Mouse (Mus musculus) thymus, postnatal 36 days (tissue): ENCODE results near the gene Cited4.

Source experiments
- DNase-seq, 2 experiments: peaks; one replicate each; pipeline ENCODE4 v3.0.0; 2022; ENCODE audit warnings: mixed read lengths in 2 of 2

Cited4 gene

DNA sequence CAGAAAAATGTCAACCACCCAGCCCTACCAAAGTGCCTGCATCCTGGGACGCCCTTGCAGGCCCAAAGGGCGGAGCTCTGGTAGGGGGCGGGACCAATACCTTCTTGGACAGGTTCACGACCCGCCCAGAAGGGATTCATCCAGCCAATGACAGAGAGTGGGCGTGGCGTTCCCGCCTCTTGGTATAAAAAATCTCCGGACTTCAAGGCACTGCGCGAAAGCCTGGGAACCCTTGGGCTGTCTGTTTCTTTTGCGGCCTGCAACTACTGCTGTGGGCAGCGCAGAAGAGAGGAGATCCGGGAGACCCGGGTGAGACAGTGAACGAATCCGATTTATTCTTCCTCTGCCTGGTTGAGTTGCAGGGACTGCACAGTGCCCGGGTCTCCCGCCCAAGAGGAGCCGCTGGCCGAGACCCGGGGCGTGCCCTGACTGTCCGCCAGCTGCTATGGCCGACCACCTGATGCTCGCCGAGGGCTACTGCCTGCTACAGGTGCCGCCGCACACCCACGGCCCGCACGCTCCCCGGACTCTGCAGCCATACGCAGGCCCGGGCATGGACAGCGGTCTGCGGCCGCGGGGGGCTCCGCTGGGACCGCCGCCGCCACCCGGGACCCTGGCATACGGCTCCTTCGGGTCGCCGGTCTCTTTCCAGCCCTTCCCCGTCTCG lies at the start of gene Cited4:
Cited4 (plus strand) TSS at position 215 of the 667 bp plus-strand sequence.
- peak; percentile 87 to 91 for DNase-seq

DNA sequence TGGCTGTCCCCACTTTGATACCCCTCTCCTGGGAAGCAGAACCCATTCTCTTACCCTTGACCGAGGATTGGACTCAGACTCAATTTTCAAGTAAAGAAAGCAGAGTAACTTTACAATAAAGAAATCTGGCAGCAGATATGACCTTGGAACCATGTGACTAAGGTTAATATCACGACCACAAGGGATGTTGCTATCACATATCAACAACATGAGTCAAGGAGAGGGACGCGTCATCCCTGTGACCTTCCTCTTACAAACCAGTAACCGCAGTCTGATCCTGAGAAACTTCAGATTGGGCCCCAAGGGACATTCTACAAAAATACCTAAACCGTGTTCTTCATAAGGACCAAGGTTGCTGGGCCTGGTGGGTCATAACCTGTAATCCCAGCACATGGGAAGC lies 38.6 kb upstream of the Cited4 start:
- no peak for DNase-seq

DNA sequence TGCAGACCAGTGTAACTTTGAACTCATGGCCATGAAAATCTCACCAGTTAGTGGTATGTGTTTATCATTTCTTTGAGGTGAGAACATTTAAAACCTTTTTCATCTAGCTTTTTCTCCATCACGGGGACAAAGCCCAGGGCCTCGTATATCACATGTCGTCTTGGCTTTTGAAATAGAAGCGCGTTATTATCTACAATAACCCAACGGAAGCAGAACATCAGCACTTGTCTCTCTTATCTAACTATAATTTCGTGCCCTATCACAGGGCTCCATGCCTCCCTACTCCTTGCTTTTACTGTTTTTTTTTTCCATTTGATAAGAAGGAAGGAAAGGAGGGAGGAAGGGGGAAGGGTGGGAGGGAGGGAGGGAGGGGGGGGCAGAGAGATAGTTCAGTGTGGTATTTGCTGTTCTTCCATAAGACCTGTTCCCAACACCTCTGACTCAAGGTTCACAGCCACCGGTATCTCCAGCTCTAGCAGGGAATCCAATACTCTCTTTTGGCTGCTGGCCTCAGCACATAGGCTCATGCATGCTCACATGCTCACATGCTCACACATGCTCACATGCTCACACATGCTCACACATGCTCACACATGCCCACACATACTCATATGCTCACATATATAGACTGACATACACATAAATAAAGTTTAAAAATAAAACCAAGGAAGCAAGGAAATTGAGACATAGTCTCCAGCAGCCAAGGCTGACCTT lies 36.0 kb upstream of the Cited4 start:
- no peak for DNase-seq

DNA sequence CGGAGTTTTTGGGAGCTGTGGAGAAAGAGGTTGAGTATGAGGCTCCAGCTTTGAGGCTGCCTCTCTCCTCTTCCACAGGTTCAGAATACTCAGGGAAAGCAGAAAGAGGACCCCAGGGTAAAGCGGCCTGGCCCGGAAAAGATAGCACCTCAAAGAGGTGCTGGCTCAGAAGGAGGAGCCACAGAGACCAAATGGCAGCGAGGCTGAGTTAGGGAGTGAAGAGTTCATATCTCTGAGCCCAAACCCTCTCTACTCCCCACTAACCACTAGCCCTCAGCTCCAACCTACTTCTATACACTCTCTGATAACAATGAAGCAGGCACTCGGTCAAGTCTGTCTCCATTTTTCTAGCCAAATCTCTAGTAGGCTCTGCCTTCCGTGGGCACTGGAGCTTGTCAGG lies 34.5 kb upstream of the Cited4 start:
- no peak for DNase-seq

DNA sequence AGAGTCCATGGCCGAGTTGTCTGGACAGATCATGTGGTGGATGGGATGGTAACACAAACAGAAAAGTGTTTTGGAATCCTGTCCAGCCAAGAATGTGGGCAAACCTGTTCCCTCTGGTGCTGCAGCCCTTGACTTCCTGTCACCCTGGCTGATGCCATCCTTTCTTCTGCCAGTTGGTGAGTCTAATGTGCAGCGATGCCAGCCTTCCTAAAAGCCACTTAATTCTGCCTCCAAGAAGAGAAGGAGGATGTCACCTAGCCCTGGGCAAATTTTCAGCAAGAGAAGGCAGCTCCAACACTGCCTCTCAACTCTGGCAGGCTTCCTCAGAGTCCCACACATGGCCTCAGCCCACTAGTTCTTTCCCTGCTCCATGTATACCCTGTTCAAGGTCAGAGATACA lies 31.0 kb upstream of the Cited4 start:
- no peak for DNase-seq

DNA sequence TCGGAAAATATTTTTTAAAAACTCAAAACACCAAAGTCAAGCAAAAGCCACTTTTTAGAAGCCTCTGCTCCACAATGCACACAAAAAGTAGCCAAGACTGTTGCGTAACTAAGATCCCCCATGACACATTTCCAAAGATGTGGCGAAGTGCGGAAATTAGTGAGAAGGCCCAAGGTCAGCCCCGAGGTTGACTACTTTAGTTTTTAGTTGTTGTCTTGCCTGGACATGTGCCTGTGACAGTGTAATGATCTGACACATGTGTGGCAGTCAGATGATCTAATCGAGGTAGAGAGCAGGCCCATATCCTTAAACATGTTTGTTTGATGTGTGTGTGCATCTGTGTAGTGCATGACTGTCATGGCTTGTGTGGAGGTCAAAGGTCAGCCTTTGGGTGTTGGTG lies 24.4 kb upstream of the Cited4 start:
- DNase-seq = no peak

DNA sequence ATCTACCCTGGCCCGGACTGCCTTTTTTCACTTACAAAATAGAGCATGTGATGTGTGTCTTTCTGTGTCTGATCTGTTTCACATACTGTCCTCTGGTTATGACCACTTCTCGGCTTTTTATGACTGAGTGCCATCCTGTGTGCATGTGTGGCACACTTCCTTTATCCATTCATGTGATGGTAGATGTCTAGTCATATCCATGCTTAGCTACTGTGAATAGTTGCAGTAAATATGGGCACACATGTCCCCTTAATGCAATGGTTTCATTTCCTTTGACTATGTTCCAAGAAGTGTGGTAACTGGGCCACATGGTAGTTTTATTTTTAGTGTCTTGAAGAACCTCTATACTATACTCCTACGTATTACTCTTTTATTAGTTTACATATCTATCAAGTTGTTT lies 22.5 kb upstream of the Cited4 start:
- no peak for DNase-seq

DNA sequence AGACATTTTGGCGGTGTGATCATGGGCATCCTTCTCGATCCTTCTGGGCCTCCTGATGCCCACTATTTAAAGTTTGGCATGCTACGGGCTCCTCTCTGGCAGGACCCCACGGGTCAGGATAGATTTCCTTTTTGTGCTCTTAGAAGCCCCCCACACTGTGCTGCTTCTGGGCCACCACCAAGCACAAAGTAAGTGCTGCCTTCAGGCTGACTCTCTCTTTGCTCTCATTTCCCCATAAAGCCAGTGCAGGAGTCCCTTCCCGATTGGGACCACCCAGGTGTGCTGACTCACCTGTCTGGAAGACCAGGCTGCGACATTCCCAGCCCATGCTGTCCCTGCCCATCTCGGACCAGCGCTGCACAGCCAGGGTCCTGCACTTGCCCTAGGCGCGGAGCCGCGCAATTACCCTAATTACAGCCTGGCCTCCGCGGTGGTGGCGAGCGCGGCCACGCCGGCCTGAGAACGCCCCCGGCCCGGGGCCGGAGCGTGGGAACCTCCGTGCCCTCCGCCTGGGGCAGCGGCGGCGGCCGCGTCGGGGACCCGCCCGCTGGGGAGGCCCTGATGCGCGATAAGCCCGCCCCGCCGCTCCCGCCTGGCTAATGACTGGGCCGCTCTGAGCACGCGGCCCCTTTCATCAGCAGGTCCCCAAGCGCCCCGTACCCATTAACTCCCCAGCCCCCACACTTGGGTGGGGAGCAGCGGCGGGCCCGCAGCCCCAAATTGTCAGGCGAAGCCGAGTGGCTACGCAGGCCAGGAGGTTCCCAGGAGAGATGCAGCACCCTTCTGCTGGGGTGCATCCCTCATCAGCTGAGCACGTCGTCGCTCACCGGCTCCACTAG lies 16.8 kb upstream of the Cited4 start:
- DNase-seq = no peak

DNA sequence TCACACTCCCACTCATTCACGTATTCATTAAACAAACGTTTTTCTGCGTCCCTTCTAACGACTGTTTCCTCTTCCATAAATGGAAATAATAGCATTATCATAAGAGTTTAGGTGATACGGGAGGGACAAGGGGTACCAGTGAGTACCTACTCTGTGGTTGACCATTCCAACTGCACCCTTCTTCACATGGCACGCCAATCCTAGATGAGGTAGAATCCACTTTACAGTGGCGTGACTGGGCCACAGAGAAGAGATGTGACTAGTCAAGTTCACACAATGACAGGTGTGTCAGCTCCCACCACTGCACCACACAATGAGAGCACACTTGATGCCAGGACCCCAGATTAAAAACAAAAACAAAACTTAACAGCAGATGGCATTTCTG lies 16.2 kb upstream of the Cited4 start:
- no peak for DNase-seq

DNA sequence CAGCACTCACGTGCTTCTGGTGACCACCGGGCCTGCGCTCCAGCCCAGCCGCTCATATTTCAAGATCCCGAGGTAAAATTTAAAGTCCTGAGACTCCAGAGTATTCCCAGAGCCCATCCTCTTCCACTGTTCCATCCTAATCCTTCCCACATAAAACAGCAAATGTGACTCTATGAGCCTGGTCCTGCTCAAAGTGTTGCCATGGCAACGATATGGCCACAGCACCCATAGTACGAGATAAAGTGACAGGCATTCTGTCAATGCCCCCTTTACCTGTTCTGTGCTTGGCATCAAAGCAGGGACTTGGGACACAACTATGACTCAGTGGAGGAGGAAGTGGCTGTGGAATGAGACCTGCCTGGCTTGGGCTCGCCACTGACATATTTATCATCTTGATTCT lies 10.5 kb upstream of the Cited4 start:
- no peak for DNase-seq

DNA sequence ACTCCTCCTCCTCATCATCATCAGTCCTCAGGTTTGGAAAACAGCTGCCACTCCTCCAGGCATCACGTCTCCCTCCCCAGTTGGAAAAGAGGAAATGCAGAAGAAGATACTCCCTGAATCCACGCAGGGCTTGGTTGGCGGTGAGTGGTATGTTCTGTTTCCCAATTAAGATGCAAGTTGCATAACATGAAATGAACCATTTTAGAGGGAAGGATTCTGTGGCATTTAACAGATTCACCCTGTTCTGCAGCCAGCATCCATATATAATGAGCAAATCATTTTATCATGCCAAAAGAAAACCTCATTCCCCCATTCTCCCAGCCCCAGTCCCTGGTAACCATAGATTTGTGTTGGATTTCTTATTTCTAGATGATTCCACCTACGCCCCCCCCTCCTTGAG lies 5.9 kb upstream of the Cited4 start:
- no peak for DNase-seq

DNA sequence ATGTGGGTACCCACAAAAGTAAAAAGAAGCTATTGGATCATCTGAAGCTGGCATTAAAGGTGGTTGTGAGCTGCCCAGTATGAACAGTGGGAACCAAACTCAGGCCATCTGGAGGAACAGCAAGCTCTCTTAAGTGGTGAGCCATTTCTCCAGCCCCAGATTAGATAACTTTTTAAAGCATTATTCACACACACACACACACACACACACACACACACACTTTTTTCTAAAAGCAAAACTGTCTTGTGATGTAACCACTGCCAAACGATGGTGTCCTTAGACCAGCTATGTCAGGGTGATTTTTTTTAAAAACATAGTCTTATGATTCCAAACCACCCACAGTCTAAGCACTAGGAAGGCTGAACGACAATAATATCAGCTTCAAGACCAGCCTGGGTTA lies 1.8 kb upstream of the Cited4 start:
- DNase-seq = no peak

DNA sequence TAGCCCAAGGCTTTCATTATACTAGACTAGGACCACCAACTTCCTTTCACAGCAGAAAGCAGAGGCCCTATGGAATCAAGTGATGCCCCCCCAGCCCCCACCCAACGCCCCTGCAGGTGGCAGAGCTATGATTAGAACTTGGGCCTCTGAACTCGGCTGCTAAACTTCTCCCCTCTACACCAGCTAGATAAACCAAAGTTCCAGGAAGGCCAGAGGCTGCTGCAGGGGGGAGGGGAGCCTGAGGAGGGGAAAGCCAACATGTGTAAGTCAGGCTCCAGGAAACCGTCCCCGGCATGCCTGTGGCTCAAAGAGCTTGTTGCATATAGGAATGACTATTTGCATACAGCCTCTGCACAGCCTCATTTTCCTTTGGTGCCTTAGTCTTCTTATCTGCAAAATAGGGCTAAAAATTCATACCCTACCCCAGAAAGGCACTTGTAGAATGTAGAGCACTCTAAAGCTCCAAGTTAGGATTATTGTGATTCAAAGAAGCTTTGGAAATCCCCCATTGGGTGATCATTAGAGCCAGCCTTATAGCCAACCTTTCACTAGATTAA lies 1.1 kb upstream of the Cited4 start:
- DNase-seq = peak in 1 of 2 experiments; percentile 19

DNA sequence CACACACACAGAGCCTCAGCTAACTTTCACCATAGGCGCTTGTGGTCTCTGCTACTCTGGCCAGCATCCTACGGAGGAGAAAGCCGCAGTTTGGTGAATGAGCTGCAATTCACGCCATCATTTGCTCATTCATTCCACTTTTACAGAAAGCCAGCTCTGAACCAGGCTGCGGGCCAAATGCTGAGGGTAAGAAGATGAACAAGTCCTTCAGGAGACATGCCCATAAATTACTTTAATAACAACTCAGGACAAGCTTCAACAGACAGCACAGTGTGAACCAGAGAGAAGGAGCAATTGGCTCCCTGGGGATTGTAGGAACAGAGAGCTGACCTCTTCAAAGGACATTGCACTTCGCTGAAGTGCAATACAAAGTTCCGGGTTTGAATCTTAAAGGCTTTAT lies 590 bp upstream of the Cited4 start:
- no peak for DNase-seq

DNA sequence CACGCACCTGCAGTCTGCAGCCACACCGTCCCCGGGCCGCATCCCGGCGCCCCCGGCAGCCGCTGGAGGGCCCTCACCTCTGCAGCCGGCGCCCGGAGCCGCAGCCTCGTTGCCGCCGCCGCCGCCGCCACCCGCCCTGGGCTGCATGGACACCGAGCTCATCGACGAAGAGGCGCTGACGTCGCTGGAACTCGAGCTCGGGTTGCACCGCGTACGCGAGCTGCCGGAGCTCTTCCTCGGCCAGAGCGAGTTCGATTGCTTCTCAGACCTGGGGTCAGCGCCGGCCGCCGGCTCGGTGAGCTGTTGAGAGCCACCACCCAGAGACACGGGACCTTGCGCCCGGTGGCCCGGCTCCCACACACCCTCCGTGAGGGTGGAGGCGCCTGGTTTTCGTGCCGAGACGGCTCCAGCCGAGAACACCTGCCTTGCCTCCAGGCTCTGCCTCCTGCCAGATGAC lies 701 bp downstream of the Cited4 start:
- DNase-seq = peak; percentile 51 to 64

DNA sequence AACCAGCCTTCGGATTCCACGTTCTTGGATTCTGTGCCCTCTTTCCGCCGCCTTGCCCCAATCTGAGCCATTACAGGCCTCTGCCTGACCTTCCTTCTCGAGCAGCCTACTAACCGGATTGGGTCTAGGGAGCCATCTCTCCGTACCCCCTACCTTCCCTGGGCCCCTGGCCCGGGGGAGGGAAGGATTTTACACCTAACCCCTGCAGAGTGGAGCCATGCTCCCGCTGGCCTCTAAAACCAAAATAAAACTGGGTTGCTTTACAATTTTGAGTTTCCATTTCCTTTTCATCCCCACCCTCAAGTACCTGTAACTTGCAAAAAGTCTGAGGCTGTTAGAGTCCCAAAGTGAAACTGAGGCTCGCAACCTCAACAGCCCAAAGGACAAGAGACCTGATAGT lies 1.2 kb downstream of the Cited4 start:
- DNase-seq = no peak

DNA sequence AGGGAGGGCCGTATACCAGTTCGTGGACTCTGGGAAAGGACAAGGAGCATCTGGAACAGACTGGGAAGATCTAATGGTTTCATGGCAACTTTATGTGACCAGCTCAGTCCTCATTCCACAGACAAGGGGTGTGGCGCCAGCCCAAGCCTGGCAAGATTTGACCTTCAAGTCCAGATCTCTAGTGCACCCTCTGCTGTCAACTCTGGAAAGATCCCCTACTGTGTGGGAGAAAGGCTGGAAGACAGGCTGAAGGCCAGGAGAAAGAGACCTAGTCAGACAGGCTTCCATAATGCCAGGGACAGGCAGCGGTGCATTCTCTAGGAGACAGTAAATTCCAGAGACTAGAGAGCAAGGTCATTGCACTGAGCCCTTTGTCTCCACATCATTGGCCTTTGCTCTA lies 2.2 kb downstream of the Cited4 start:
- DNase-seq = no peak

DNA sequence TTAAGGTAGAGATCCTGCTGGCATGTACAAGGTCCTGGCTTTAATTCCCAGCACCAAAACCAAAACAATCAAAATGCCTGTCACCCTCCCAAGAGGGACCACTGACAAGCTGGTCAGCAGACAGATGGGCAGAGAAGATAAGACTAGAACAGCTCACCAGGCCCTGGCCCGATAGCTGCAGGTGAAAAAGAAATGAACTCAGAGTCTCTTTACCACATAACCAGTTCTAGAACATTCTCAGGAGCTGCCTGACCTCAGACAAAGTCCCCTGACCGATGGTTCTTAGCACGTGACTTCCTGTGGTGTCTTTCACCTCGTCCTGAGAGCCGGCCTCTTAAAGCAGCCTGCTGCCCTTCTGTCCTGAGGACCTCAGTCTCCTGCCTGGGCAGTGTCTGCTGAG lies 3.2 kb downstream of the Cited4 start:
- no peak for DNase-seq

DNA sequence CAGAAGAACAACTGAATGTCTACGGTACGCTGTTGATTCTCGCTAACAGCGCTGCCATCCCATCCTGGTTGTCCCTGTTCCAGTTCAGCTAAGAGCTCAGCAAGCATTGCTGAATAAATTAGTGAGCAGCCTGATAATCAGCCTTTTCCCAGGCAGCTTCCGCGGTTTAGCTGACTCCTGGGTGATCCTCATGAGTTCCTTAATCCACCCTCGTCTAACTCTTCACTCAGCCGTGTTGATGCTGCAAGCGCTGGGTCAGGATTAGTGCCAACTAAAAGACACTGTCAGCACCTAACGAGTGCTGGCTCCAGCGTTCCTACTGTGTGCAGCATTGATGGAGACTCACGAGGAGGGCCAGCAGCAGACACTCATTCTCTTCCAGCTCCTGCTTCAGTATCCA lies 4.7 kb downstream of the Cited4 start:
- no peak for DNase-seq

DNA sequence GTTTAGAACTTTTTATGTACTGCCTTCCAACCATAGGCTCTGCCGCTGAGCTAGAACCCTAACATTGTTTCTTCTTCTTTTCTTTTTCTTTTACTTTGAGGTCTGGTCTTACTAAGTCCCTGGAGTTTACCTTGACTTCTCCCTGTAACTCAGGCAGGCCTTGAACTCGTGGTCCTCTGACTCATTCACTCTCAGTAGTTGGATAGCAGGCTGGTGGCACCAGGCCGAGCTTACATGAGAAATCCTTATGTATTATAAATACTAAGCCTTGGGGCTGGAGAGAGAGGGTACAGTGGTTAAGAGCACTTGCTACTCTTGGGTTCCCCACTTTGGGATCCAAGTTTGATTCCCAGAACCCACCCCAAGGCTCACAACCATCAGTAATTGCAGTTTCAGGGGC lies 7.2 kb downstream of the Cited4 start:
- no peak for DNase-seq

DNA sequence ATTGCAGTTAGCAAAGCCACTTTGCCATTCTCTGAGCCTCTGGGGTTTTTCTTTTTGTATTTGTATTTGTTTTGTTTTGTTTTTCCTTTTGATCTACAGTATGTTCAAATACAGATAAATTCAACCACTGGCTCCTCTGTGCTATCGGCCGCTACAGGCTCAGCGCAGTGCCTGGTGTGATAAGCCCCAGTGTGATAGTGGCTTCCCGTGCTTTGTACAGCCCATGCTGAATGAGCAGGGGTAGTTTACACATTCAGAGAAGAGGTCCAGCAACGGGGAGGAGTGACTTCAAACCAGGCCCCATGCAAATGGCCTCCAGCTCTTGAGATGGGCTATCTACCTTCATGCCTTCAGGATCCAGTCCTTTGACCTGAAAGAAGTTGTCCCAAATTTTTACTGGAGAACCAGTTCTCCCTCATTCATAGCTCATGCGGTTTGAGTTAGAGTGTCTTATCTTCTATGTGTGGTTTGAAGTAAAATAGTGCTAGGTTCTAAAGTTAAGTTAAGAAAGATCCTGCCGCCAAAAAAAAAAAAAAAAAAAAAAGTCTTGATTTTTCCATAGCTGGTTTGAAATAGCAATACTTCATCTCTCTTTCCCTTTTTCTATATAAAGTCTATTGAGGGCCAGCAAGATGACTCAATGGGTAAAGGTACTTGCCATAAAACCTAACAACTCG lies 8.5 kb downstream of the Cited4 start:
- DNase-seq = no peak

DNA sequence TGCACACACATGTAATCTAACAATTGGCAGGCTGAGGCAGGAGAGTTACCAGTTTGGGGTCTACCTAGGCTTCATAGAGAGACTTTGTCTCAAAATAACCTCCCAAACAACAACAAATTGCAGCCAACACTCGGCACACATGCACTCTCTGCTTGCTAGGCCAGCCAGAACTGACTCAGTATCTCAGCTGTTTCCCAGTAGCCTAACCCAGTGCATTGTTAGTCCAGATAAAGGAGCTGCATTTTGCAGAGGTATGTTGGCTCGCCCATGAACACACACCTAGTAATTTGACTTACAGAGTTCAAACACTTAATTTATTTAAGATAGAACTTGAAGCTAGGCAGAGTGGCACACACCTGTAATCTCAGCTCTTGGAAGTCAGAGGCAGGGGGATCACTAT lies 9.3 kb downstream of the Cited4 start:
- no peak for DNase-seq

DNA sequence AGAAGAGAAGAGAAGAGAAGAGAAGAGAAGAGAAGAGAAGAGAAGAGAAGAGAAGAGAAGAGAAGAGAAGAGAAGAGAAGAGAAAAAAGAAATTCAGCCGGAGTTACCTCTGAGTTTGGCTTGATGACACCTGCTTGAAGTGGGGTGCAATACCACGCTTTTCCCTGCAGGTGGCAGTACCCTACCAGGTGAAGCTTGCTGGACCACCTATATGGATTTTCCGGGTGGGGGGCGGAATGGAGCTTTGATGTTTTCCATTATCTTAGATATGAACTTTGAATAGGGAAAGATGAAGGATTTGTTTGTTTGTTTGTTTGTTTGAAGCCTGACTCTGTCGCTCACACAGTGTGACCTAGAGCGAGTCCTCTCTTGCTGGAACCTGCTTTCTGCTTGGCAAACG lies 14.6 kb downstream of the Cited4 start:
- peak; percentile 22 to 33 for DNase-seq
